Mouse (Mus musculus) CD4-positive, CD25-positive, alpha-beta regulatory T cell, adult 2 months (primary cell): Measurements from ENCODE around the gene Zc3hav1.

ENCODE experiments used
- DNase-seq: peaks from one replicate; pipeline ENCODE4 v3.0.0-alpha.2; 2012; ENCODE audit warnings: low read depth, low spot score

Gene Zc3hav1

DNA sequence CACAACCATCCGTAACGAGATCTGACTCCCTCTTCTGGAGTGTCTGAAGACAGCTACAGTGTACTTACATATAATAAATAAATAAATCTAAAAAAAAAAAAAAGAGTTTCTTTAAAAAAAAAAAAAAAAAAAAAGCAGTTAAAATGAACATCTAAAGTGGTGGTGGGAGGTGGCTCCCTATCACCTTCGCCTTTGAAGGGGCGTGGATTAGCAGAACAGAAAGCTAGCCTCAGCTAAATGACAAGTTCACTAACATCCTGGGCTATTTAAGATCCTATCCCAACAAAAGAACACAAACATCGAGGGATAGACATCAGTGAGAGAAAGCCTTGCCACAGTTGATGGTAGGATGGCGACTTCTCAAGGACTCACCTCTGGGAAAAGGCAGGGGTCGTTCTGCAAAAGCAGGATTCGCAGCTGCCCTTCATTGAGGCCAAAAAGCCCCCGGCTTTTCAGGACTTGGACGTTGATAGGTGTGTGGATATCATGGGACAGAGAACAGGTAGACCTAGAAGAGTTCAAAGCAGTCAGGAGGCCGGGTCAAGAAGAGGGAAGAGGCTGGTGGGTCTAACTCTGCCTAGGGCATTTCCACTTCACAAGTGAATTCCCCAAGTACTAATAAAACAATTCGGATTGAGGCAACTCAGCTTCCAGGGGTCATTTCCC, 56.7 kb downstream of the Zc3hav1 start:
- no peak for DNase-seq

DNA sequence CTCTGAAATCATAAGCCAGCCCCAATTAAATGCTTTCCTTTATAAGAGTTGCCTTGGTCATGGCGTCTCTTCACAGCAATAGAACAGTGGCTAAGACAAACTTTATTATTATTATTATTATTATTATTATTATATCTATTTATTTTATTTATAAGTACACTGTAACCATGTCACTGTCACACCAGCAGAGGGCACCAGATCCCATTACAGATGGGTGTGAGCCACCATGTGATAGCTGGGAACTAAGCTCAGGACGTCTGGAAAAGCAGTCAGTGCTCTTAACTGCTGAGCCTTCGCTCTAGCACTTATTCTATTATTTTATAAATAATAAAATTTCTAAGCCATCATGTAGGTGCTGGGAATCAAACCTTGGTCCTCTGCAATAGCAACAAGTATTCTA, 60.7 kb downstream of the Zc3hav1 start:
- no peak for DNase-seq

DNA sequence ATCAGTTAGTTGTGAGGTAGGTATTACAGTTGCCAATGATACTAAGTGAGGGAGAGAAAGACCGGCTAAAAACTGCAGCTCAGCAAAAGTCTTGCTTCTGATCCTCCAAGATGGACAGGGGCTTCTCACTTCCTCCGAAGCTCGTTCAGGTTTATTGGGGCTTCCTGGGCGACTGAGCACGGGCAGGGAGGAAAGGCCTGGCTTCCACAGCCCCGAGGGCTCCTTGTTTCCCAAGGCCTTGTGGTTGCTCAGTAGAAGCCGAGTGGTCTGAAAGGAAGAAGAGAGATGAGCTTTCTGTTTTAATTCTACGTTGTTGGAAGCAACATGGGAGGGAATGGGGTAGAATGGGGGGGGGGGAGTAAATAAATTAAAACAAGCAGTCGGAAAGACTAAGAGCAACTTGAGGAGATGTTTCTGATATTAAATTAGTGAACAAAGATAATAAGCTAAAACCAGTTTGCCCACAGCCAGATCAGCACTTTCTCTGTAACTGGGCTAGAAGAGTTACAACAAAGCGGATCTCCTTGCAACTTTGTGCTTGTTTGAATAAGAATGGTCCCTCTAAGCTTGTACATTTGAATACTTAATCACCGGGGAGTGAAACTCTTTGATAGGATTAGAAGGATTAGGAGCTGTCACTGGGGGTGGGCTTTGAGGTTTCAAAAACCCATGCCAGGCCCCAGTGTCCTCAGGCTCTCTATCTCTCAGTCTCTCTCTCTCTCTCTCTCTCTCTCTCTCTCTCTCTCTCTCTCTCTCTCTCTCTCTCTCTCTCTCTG, 61.3 kb downstream of the Zc3hav1 start:
- no peak for DNase-seq

DNA sequence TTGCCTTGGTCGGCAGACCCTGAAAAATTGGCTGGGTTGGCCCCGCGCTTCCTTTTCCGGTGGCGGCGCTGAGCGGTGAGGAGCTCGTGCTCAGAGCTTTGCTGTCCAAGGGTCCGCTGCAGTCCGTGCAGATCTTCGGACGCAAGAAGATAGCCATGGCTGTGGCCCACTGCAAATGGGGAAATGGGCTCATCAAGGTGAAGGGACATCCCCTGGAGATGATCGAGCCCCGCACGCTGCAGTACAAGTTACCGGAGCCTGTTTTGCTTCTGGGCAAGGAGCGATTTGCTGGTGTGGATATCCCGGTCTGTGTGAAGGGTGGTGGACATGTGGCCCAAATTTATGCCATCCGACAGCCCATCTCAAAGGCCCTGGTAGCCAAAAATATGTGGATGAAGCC, 70.0 kb downstream of the Zc3hav1 start:
- DNase-seq = no peak

DNA sequence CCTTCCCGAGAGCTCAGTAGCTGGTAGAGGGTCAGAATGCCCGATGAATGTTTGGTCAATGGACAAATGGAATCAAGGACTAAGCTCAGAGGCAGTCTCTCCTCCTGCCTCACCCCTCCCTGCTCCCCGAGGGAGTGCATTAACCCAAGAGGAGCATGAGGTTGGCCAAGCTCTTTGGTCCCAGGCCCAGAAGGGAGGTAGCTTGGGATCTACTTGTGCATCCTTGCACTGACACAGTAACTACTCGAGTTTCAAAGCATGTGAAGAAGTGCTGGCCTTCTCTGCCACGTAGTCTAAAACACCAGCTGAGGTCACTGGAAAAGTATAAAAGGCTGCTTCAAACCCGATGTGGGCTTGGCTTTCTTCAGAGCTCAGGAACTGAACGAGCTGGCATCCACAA, 89.9 kb downstream of the Zc3hav1 start:
- no peak for DNase-seq

DNA sequence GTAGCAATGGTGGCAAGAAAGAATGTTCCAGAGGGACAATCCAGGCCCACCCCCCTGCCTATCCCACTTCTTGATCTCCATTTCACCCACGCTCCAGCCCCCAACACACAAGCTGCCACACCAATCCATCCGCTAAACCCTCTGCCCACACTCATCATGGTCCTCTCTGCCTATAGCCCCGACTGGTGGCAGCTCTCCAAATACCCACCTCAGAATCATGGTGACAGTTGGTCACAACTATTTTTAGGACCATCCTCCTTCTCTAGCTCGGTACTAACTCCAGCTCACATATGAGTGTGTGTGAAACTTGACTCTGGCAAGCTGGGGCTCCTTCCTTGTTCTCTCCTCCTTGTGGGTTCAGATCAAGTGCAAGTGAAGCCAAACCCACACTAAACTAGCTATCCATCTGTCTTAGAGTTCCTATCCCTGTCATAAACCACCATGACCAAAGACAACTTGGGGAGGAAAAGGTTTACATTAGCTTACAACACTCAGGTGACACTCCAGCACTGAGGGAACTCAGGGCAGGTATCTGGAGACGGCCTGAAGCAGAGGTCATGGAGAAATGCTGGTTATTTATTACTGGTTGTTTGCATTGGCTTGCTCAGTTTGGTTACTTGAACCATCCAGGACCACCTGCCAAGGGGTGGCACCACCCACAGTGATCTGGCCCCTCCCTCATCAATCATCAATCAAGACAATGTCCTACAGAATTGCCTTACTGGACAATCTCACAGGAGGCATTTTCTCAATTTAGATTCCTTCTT, 90.8 kb downstream of the Zc3hav1 start:
- no peak for DNase-seq

DNA sequence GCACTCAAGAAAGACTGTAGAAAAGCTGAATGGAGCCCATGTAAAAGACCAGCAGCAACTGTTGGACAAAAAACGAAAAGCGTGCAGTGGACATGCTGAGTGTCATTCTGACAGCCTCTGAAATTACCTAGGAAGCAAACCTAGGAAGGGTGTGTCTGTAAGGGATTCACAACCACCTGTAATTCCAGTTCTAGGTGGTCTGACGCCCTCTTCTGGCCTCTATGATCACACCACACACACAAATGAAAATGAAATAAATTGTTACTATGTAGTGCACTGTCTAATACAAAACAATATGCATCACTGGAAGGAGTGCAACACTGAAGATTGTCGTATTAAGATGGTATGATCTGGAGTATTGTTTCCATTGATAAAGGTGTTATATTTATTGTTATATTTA, 92.5 kb downstream of the Zc3hav1 start:
- DNase-seq = no peak

DNA sequence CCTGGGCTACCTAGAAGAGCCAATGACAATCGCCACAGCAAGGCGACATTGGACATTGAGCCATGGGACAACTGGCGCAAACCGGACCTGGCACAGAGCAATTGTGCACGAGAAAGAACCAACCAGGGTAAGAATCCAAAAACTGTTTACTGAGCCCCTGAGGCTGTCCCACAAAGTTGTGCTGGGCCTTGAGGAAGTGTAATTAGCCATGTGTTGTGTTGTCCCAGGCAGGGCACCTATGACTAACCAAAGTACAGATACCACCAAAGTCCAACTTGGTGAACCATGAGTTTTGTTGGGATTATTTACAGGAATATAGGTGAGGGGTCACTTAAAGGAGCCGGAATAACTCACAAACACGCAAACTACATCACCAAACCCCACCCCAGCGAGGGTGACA, 96.9 kb downstream of the Zc3hav1 start:
- DNase-seq = no peak

DNA sequence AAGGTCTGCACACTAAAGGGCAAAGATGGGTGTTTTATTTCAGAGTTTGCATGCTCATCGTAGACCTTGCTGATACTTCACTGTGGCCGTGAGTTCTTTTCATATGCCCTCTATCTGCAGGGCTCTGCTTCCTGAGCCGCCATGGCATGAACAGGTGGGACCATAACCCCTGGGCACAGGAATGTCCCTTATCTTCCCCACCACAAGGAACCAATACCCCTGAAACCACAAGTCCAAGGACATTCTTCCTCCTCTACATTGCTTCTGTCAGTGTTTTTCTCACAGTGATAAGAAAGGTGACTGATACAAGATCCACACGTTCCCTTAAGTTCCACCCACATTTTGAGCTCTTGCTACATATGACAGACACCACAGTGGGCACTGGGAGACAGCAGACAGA, 97.6 kb downstream of the Zc3hav1 start:
- DNase-seq = no peak

DNA sequence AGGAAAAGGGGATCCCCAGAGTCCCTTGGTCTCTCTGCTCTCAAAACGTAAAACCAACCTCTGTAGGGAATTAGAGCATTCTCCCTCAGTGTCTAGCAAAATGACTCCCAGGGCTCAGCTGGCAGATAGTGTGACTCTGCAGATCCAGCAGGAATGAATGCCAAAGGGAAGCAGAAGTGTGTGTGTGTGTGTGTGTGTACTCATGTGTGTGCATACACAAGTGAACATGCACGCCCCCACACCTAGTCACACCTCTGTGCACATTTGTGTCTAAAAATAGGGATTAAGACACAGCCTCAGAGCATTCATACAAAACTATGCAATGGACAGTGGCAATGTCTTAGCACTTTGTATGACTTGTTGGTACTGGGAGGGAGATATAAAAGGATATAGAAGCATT, 98.6 kb downstream of the Zc3hav1 start:
- no peak for DNase-seq
